In genomic region chr10:61080227-61080930, GRCm38 (mm10) we compare ENCODE assay signal across 8 mouse cellular contexts. TPM values are rescaled to one million over a fixed set of nuclear protein-coding genes. Genes with fewer than 3 reads are reported as not detected.
DNase-seq lines count a peak whose midpoint lies in the region; ATAC-seq and TF ChIP-seq lines count a peak whose summit lies in the region.

No protein-coding gene starts in this region.

- H3K36me3 ChIP-seq in heart, embryonic 15.5 days = no peaks in the 10 kb centered on the region
- no peaks in the 10 kb centered on the region for H3K36me3 ChIP-seq in kidney, embryonic 16.5 days (ENCODE audit: insufficient read depth, low read length)
- H3K36me3 ChIP-seq in liver, embryonic 14.5 days (replicated peaks; ENCODE audit: control insufficient read depth, insufficient read depth, low read depth) = no peaks in the 10 kb centered on the region

- ATAC-seq in erythroid progenitor cell, adult 5-6 weeks (replicated peaks; ENCODE audit: low FRiP score, poor library complexity, severe bottlenecking) = peak; percentile 89
- ATAC-seq in heart, embryonic 15.5 days (replicated peaks; ENCODE audit: insufficient number of reproducible peaks, insufficient read depth, low FRiP score, low read depth) = peak; percentile 76; the same call in 1 of the 2 replicates
- ATAC-seq in kidney, embryonic 16.5 days (ENCODE audit: low FRiP score, low TSS enrichment) = peak; percentile 95
- peak; percentile 85 for ATAC-seq in liver, embryonic 14.5 days (ENCODE audit: insufficient read depth)

- 37% methylated on average over 14 of the region's 14 CpGs for WGBS in heart, embryonic 15.5 days
- 38% methylated on average over 14 of the region's 14 CpGs for WGBS in kidney, embryonic 16.5 days
- 30% methylated on average over 14 of the region's 14 CpGs for WGBS in liver, embryonic 14.5 days (ENCODE audit: insufficient replicate concordance)

- peaks cover 12% of the 10 kb centered on the region for H3K4me1 ChIP-seq in heart, embryonic 15.5 days (replicated peaks)
- H3K4me1 ChIP-seq in kidney, embryonic 16.5 days (ENCODE audit: insufficient read depth, low read length) = peaks cover 15% of the 10 kb centered on the region
- peaks cover 0 to 9% of the 10 kb centered on the region in 2 experiments; a peak in 2 of 4 replicates for H3K4me1 ChIP-seq in liver, embryonic 14.5 days (replicated peaks; ENCODE audit: control insufficient read depth in 2 of 2, insufficient read depth in 2 of 2, low read length in 1 of 2)

- peak overlapping the region; percentile 54 for H3K4me2 ChIP-seq in heart, embryonic 15.5 days
- peak overlapping the region; percentile 30 for H3K4me2 ChIP-seq in kidney, embryonic 16.5 days (replicated peaks; ENCODE audit: low read depth, low read length)
- peak overlapping the region; percentile 31 for H3K4me2 ChIP-seq in liver, embryonic 14.5 days (ENCODE audit: low read depth)

- TF ChIP-seq CTCF in liver, embryonic 14.5 days (IDR thresholded peaks at IDR 0.05; ENCODE audit: low read depth) = no peak

- DNase-seq in CD4-positive, CD25-positive, alpha-beta regulatory T cell, adult 2 months (ENCODE audit: low read depth, low spot score) = peak; percentile 63
- DNase-seq in adipocyte (ENCODE audit: low spot score) = peak; percentile 39
- DNase-seq in liver, embryonic 14.5 days (ENCODE audit: low read depth in 3 of 3, low spot score in 3 of 3) = peak; percentile 64 to 69 (median 68)
- peak; percentile 72 for DNase-seq in neural tube, embryonic 10.5 days (ENCODE audit: extremely low spot score, low spot score)
- DNase-seq in thymus, postnatal 10 days (ENCODE audit: low spot score in 2 of 2) = peak; percentile 33 to 43

- H3K4me3 ChIP-seq in heart, embryonic 15.5 days = peak overlapping the region; percentile 19; the same call in 1 of the 2 replicates
- H3K4me3 ChIP-seq in kidney, embryonic 16.5 days (ENCODE audit: low read length) = no peak overlapping the region; the same call in 1 of the 2 replicates
- H3K4me3 ChIP-seq in liver, embryonic 14.5 days (ENCODE audit: insufficient read depth in 1 of 2, low read depth in 2 of 2, low read length in 2 of 2) = no peak overlapping the region; a peak in 1 of 4 replicates

- no peaks in the 10 kb centered on the region for H3K27me3 ChIP-seq in heart, embryonic 15.5 days
- no peaks in the 10 kb centered on the region for H3K27me3 ChIP-seq in kidney, embryonic 16.5 days (ENCODE audit: insufficient read depth, low read length)
- H3K27me3 ChIP-seq in liver, embryonic 14.5 days (ENCODE audit: control insufficient read depth, insufficient read depth, low read length) = no peaks in the 10 kb centered on the region

- no peak overlapping the region for H3K9ac ChIP-seq in heart, embryonic 15.5 days
- no peak overlapping the region for H3K9ac ChIP-seq in kidney, embryonic 16.5 days (replicated peaks; ENCODE audit: low read length)
- no peak overlapping the region for H3K9ac ChIP-seq in liver, embryonic 14.5 days (replicated peaks)

- no peaks in the 10 kb centered on the region for H3K9me3 ChIP-seq in heart, embryonic 15.5 days (replicated peaks)
- no peaks in the 10 kb centered on the region for H3K9me3 ChIP-seq in kidney, embryonic 16.5 days (ENCODE audit: low read length)
- no peaks in the 10 kb centered on the region for H3K9me3 ChIP-seq in liver, embryonic 14.5 days (ENCODE audit: control insufficient read depth, low read length)

- no peak overlapping the region for H3K27ac ChIP-seq in heart, embryonic 15.5 days
- H3K27ac ChIP-seq in kidney, embryonic 16.5 days (ENCODE audit: low read length) = no peak overlapping the region
- H3K27ac ChIP-seq in liver, embryonic 14.5 days = no peak overlapping the region

- TF ChIP-seq EP300 in liver, embryonic 14.5 days (IDR thresholded peaks at IDR 0.05; ENCODE audit: low read depth) = no peak

RNA-seq across cellular contexts. Expression of gene Pcbd1, which starts 8.8 kb away (rescaled TPM):
- total RNA-seq in erythroid progenitor cell, adult 5-6 weeks (2015; ENCODE audit: low replicate concordance) = 9.4 TPM in 1 of 2 replicates, not detected in the other
- total RNA-seq in erythroid progenitor cell, adult 5-6 weeks (2017; ENCODE audit: low replicate concordance) = not detected in 2 replicates
- polyA plus RNA-seq in heart, embryonic 15.5 days (2015; fragmentation: Nextera tagmentation; extraction: Ambion mirVana) = 53.0 and 59.8 TPM in 2 replicates
- 183 TPM in 2 replicates for polyA plus RNA-seq in kidney, embryonic 16.5 days (2015; fragmentation: Nextera tagmentation; extraction: Ambion mirVana)
- polyA plus RNA-seq in liver, embryonic 14.5 days (2012; rRNA removed) = 75.2 and 79.9 TPM in 2 replicates
- polyA plus RNA-seq in liver, embryonic 14.5 days (2014; fragmentation: Nextera tagmentation; extraction: Ambion mirVana) = 162 and 164 TPM in 2 replicates
